Mouse (Mus musculus) heart, embryonic 11.5 days (tissue): ENCODE measurements around the gene Ctr9. TPM values are rescaled to one million over a fixed set of nuclear protein-coding genes. Genes with fewer than 3 reads are reported as not detected.

Experiments
- polyA plus RNA-seq: library from polyadenylated mRNA; unstranded; fragments of >200 nt; fragmentation: Nextera tagmentation; extraction: Ambion mirVana; gene quantifications from 2 replicates; pipeline ENCODE4 v1.2.1, GENCODE M21; 2014

Ctr9 gene
- polyA plus RNA-seq, 1 experiment from 2014 or later = 46.1 TPM

Other genes starting within 250 kb of the Ctr9 start
- 34.1 and 35.5 TPM in 2 replicates for gene Rnf141, start 184.5 kb upstream of the Ctr9 start, polyA plus RNA-seq
- gene Lyve1, start 165.7 kb upstream of the Ctr9 start, polyA plus RNA-seq = 3.1 and 3.4 TPM in 2 replicates
- 6.6 and 7.4 TPM in 2 replicates for gene Mrvi1, start 46.5 kb upstream of the Ctr9 start, polyA plus RNA-seq
- 884 and 1,030 TPM in 2 replicates for gene Eif4g2, start 54.1 kb downstream of the Ctr9 start, polyA plus RNA-seq